Mouse (Mus musculus): Measurements from ENCODE around the gene Nqo2. TPM values are rescaled to one million over a fixed set of nuclear protein-coding genes. Genes with fewer than 3 reads are reported as not detected.

The Nqo2 gene
- 14.1 TPM for polyA plus RNA-seq (2017; shearing (Covaris generic))

GRCm38 (mm10) chr13:33964206-33965046 lies at the start of gene Nqo2:
Gene Nqo2, plus strand, starts transcription at chr13:33964687.

GRCm38 (mm10) chr13:34002058-34003006 lies 37.8 kb downstream of the Nqo2 start, which contains the start of the genes Ripk1 and Serpinb6a:
Gene Ripk1, plus strand, starts transcription at chr13:34002363.
Gene Serpinb6a, minus strand, starts transcription at chr13:34002794.

GRCm38 (mm10) chr13:34037172-34038055 lies 72.9 kb downstream of the Nqo2 start, which contains the start of gene Bphl:
Gene Bphl, plus strand, starts transcription at chr13:34037597.

Other genes with a start within 250 kb of the Nqo2 start
- not detected for gene Serpinb6e, start 121.3 kb upstream of the Nqo2 start, polyA plus RNA-seq (2017; shearing (Covaris generic))
- not detected for gene Serpinb6c, start 59.0 kb upstream of the Nqo2 start, polyA plus RNA-seq (2017; shearing (Covaris generic))
- gene Ripk1, start 37.7 kb downstream of the Nqo2 start, polyA plus RNA-seq (2017; shearing (Covaris generic)): 21.1 TPM
- 36.3 TPM for gene Serpinb6a, start 38.1 kb downstream of the Nqo2 start, polyA plus RNA-seq (2017; shearing (Covaris generic))
- 34.3 TPM for gene Bphl, start 72.9 kb downstream of the Nqo2 start, polyA plus RNA-seq (2017; shearing (Covaris generic))
- gene Tubb2a, start 113.3 kb downstream of the Nqo2 start, polyA plus RNA-seq (2017; shearing (Covaris generic)): 35.2 TPM
- gene Tubb2b, start 165.8 kb downstream of the Nqo2 start, polyA plus RNA-seq (2017; shearing (Covaris generic)): 2.0 TPM
- gene Psmg4, start 198.3 kb downstream of the Nqo2 start, polyA plus RNA-seq (2017; shearing (Covaris generic)): 67.1 TPM